Mouse (Mus musculus): ENCODE measurements around the gene Zfp451.
"Not testable (repeated sequence)": the region's sequence is repeated elsewhere in the genome, so short reads cannot be mapped to it uniquely, and the experiment has no call there.

The Zfp451 gene

GRCm38 (mm10) chr1:33813868-33814794 lies at the start of gene Zfp451:
Gene Zfp451, minus strand, starts transcription at chr1:33814595.
- DNase-seq (ENCODE audit: low read depth, low spot score): peak; percentile 67

DNA sequence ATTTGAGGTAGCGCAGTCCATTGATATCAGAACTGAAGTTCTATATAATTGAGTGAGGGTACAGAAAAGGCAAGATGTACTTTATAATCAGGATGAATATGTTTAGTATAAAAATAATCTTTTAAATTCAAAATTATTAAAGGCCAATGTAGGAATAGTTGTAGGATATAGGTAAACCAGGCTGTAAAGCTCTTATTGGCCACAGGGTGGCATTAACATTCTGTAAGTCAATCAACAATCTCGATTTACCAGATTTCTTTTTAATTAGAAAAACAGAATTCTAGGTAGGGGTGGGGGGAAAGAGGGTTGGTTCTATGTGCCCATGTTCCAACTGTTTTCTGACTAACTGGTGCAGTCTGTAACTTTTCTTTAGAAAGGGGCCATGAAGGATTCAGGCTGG lies 32.4 kb upstream of the Zfp451 start:
- no peak for DNase-seq (ENCODE audit: low read depth, low spot score)

DNA sequence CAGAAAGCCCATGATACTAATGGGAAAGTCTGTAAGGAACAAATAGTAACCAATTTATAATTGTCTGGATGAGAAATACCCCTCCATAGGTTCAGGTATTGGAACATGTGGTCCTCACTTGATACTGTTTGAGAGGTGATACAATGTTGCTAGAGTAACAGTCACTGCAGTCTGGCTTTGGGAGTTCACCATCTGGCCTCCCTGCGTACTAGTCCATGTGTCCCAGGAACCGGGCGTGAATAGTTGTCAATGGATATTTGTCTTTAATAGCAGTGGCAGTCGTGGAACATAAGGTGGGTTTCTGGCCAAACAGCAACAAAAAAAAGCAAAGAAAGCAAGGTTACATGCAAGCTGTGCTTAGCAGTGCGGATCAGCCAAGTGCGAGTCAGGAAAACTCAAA lies 29.4 kb upstream of the Zfp451 start:
- DNase-seq (ENCODE audit: low read depth, low spot score): no peak

DNA sequence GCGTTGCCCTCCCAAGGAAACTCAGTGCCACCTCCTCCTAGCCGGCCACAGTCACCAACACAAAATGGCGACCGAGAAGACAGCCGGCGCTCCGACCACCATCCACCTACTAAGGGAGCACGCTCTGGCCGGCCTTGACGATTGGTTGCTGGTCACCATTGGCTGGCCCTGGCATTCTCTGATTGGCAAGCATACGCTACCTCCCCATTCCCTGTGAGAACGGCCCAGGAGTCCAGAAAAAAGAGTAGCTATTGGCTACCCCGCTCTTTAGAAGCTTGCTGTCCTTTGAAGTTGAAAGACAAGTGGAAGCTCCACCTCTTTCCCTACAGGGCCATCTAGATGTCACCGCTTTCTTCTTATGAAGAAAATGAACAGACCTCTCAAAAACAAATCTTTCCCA lies 24.6 kb upstream of the Zfp451 start:
- not testable (repeated sequence) for DNase-seq (ENCODE audit: low read depth, low spot score)

DNA sequence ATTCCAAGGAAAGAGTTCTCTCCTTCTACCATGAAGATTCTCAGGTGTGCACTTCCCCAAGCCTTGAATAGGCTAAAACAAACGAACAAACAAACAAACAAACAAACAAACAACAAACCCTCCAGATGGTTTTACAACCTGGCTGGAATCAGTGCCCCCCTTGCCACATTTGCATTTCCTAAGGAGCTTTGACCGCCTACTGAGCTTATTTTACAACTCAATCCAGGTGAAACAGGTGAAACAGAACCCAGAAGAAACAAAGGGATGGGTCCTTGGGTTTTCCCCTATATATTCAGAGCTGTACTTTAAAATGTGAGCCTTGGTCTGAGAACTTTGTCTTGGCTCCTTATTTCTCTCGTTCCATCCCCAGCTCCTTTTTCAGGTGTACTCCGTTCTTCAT lies 16.2 kb upstream of the Zfp451 start:
- DNase-seq (ENCODE audit: low read depth, low spot score): no peak

- no peak for DNase-seq (ENCODE audit: low read depth, low spot score)
Observed at GRCm38 (mm10) chr1:33817931-33818330, 3.5 kb upstream of the Zfp451 start.

DNA sequence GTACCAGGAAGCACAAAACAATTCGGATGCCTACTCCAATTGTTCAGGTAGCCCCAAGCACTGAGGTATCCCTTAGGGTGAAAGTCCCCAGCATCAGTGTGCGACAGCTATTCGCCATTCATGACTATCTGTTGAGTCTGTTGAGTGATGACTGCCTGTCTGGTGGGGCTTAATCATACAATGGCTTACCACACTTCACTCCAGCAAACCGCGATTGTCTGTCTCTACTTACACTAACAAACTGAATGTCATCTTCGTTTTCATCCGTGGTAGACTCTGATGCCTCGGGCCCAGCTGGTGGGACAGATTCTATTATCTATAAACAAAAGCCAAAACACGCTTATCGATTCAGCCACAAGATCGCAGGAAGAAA lies 914 bp downstream of the Zfp451 start:
- no peak for DNase-seq (ENCODE audit: low read depth, low spot score)

- DNase-seq (ENCODE audit: low read depth, low spot score): no peak
Observed at GRCm38 (mm10) chr1:33803323-33803722, 11.1 kb downstream of the Zfp451 start.

GRCm38 (mm10) chr1:33799620-33800019 lies 14.8 kb downstream of the Zfp451 start:
- DNase-seq (ENCODE audit: low read depth, low spot score): no peak

DNA sequence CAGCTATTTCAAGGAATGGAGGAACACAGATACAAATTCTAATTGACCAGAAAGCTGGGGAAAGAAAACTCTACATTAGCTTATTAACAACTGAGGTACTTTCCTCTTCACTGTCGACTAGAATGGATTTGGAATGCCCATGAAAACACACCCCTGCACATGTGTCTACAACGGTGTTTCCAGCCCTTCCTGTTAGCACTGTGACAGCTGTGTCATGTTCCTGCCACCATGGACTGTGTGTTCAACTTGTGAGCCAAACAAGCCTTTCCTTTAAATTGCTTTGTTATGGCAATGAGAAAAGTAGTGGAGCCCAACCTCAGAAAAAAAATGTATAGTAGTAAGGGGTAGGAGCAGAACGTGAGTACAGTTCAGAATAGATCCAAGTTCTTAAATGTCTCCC lies 25.9 kb downstream of the Zfp451 start:
- no peak for DNase-seq (ENCODE audit: low read depth, low spot score)

DNA sequence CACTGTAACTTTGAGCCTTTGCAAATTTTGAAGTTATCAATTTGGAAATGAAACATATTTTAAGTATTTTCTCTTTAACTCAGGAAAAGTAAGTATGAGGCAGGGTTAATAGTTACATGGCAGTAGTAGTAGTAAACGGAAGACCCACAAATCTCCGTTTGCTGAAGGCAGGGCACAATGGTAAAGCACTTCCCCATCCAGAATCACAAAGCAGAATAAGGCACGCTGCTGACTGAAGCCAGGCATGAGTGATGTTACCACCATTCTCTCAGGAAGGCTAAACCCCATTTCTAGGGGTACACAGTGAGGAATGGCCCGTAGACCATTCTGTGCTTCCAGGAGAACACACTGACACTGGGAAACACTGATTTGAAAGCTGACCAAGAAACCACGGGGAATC lies 26.3 kb downstream of the Zfp451 start:
- no peak for DNase-seq (ENCODE audit: low read depth, low spot score)

- DNase-seq (ENCODE audit: low read depth, low spot score): no peak
Observed at GRCm38 (mm10) chr1:33784561-33784960, 29.8 kb downstream of the Zfp451 start.

DNA sequence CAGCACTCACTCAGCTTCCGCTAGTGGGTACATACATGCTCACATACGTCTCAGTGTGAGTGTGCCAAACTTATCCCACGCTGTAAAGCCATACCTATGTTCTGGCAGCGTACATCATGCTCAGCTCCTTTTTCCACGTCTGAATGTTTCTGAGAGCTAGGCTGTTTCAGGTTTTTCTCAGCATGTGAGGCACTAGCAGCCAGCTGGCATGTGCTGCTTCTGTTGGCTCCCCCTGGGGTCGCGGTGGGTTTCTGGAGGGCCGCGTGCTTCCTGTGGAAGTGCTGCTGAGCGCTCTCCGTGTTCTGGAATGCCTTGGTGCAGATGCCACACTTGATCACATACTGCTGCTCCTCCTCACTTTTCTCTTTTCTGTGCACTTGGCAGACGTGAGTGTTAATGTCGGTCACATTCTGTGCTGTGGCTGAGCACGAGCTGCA lies 38.2 kb downstream of the Zfp451 start:
- no peak for DNase-seq (ENCODE audit: low read depth, low spot score)

DNA sequence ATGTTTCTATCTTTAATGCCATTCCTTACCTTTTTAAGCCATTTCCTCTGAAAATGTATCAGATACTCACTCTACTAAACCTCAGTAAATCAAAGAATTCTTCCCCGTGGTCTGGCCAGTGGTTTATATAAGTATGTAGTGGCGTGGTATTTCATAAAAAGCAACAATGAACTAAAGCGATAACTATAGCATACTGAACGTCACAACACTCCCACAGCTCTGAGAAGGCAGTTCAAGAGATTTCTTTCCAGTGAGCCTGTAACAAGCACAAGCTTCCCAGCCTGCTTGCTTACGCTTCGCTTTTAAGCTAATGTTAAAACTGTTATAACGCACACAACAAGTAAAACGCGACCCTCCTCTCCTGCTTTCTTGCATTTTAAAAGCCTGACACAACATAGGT lies 42.3 kb downstream of the Zfp451 start:
- DNase-seq (ENCODE audit: low read depth, low spot score): no peak

DNA sequence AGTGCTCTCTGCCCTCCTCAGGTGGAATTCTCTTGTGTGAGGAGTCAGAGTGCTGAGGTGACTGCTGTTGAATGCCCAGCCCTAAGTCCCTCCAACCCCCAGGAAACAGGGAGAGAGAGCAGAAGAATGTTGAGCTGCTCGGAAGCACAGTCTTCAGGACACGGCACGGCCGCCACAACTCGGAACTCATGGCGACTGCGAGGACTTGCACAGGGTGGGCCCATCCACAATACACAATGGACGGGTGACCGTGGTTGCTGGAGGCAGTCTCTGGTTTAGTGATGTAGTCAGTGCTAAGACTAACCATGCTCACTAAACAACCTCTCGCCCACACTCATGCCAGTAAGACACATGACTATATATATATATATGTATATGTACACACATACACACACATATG lies 42.8 kb downstream of the Zfp451 start:
- DNase-seq (ENCODE audit: low read depth, low spot score): no peak

DNA sequence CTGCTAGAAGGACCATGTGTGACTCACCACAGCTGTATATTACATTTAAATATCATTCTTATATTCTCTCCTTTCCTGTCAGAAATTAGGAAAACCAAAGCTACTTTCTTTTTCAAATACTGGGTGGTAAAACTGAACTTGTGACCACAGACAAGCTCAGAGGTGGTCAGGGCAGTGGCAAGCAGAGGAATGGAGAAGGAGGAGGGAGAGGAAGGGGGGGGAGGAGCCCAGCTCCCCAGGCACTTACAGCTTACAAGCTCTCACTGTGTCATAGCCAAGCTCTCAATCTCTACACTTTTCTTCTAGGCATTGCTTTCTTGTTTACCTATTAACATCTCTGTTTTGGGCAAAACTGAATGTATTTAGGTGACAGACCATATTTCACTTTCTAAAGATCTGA lies 45.6 kb downstream of the Zfp451 start:
- DNase-seq (ENCODE audit: low read depth, low spot score): no peak

- no peak for DNase-seq (ENCODE audit: low read depth, low spot score)
Observed at GRCm38 (mm10) chr1:33768091-33768787, 46.2 kb downstream of the Zfp451 start.

DNA sequence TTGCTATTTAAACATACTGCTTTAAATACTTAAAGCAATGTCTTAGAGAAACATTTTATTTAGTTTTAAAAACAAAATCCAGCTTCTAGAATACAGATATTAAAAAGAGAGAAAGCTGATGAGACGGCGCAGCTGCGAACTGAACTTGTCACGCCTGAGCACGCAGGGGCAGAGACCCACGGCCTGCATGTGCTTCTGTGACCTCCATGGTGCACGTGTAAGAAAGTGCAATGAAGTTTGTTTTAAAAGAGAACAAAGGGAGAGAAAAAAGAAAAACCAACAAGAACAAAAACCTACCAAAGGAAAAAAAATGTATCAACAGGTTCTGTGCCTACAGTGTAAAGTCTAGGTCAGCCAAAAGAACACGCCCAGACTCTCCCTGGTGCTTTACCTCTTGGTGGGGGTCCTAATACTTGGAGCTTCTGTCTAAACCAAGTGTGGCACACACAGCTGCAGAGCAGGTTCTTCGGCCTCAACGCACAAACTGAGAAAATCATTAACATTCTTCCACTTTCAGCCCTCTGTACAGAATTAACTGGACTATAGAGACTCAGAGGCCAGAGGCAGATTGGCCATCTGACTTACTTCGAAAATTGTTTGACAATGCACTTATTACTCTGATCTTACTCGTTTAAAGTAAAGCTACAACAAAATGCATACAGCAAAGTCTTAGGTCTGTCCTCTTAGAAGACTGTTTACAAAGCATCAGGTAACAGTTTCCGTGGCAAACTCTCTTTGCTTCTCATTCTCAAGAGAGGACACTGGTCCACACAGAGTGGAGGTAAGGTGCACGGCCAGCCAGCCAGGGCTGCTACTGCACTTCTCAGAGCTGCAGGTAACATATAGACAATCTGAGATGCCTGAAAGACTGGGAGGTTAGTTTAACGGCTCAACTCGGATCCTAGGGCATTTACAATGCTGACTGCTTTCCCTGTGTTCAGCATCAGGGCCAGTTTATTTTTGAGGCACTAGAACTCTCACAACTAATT lies 47.6 kb downstream of the Zfp451 start:
- DNase-seq (ENCODE audit: low read depth, low spot score): no peak

DNA sequence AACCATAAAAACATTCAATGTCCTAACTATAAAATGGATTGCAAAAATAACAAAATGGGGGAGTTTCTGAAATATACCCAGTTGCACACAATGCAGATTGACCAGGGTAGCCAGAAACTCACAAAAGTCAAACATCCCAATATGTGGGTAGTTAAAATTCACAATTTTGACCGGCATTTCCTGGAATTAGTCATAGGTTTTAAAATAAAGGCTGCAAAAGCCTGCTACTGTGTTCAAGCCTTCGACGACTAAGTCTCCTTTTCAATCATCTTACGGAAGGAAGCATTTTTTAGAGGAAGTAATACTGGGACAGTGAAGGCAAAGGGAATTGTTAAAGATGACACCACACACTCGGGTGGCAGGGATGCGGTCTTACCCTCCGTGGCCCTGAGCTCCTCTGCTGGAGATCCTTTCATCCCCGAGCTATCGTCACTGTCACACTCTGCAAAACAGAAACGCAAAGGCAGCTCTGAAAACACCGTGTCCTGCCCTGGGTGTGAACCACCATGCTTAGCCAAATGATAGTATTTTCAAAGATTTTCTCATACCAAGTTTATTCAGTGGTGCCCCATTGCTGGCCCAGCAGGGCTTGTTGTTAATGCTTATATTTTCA lies 48.8 kb downstream of the Zfp451 start:
- no peak for DNase-seq (ENCODE audit: low read depth, low spot score)

GRCm38 (mm10) chr1:33763826-33764225 lies 50.6 kb downstream of the Zfp451 start:
- no peak for DNase-seq (ENCODE audit: low read depth, low spot score)

DNA sequence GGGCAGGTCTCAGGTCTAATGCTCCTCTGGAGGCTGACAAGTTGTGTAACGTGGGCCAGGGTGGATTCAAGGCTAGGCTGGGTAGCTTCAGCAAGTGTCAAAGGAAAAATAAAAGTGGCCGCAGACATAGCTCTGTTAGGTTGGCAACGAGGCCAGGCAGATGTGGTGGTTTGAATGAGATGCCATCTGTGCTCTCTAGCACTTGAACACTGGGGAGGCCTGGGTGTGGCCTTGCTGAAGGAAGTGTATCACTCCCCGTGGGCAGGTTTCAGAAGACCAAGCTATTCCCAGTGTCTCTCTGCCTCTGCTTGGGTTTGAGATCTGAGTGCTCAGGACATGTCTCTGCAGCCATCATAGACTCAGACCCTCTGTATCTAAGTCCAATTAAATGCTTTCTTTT lies 55.9 kb downstream of the Zfp451 start:
- DNase-seq (ENCODE audit: low read depth, low spot score): no peak

All from c-Kit-negative CD71-positive TER-119-positive erythroid progenitor cells, embryonic 14.5 days (primary cell).